Mouse (Mus musculus): ENCODE data around the gene Smoc1.

DNA sequence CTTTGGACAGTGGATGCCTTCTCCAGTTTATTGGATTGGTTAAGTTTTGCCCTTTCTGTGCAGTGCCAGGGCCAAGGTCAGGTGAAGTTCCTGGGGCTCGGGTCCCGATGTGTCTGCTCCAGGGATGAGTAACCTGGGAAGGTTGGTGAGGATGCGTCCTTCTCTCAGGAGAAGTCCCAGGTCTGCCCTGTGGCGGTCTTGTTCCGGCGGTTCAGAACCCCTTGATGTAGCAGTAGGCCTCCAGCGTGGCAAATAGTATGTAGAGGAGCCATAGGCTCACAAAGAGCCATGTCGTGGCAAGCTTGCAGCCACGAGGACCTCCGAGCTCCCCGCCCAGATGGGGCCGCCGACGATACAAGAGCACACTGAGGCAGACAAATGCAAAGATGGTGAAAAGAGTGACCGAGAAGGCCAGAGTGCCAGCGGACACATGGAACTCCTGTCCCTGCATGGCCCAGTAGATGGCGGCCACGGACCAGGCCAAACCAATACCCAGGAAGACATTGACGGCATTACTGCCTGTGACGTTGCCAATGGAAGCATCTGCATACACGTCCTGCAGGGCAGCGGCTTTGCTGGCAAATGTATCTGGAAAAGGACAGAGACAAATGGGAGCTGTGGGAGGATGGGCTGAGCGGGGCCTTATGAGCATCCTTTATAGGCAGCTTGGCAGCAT, 172.8 kb downstream of the Smoc1 start:
- TF ChIP-seq CTCF (IDR thresholded peaks at IDR 0.05; ENCODE audit: low read depth) (peak; percentile 92), EP300 (IDR thresholded peaks at IDR 0.05; ENCODE audit: low read depth) (no peak)
